Mouse (Mus musculus) MEL (cell line): Measurements from ENCODE around the gene Laptm4a. TPM values are rescaled to one million over a fixed set of nuclear protein-coding genes. Genes with fewer than 3 reads are reported as not detected.

ENCODE experiments used
- DNase-seq: peaks from one replicate; pipeline ENCODE4 v3.0.0; 2011; ENCODE audit warnings: low read depth, low spot score
- H3K27ac ChIP-seq: 2 replicates; pipeline ENCODE4 v1.5.1; 2012; ENCODE audit warnings: low read depth, mild to moderate bottlenecking, control low read depth, low read length, moderate library complexity; ENCODE audit not compliant: control insufficient read depth
- H3K27me3 ChIP-seq, 2 experiments: fragments of 150-350 bp in 1 of 2; sonication (generic) in 1 of 2; 2 replicates each; pipeline ENCODE4 v1.6.1; 2012; ENCODE audit warnings: low read length in 2 of 2, mild to moderate bottlenecking in 2 of 2, improper control_type of control experiment in 1 of 2, moderate library complexity in 1 of 2; ENCODE audit not compliant: insufficient read depth in 2 of 2, control insufficient read depth in 1 of 2
- H3K36me3 ChIP-seq, 2 experiments: 2 replicates each; pipeline ENCODE4 v1.6.1; 2012 to 2014; ENCODE audit warnings: low read length in 2 of 2, improper control_type of control experiment in 1 of 2, inconsistent platforms in 1 of 2, mild to moderate bottlenecking in 1 of 2; ENCODE audit not compliant: insufficient read depth in 2 of 2, control insufficient read depth in 1 of 2
- H3K4me1 ChIP-seq, 2 experiments: fragments of 150-350 bp in 1 of 2; sonication (generic) in 1 of 2; 2 replicates each; pipeline ENCODE4 v1.6.1; 2012; ENCODE audit warnings: low read length in 2 of 2, improper control_type of control experiment in 1 of 2, mild to moderate bottlenecking in 1 of 2; ENCODE audit not compliant: insufficient read depth in 2 of 2, control insufficient read depth in 1 of 2
- H3K4me3 ChIP-seq, 2 experiments: fragments of 150-350 bp in 1 of 2; sonication (generic) in 1 of 2; 2 replicates each; pipeline ENCODE4 v1.5.1; 2012; ENCODE audit warnings: low read depth in 2 of 2, low read length in 2 of 2, mild to moderate bottlenecking in 2 of 2, moderate library complexity in 2 of 2, control low read depth in 1 of 2, improper control_type of control experiment in 1 of 2; ENCODE audit not compliant: control insufficient read depth in 1 of 2, insufficient read depth in 1 of 2
- H3K79me2 ChIP-seq: 2 replicates; pipeline ENCODE4 v1.6.1; 2012; ENCODE audit warnings: mild to moderate bottlenecking, low read length, moderate library complexity; ENCODE audit not compliant: control insufficient read depth, poor library complexity, insufficient read depth
- H3K9ac ChIP-seq: 2 replicates; pipeline ENCODE4 v1.6.1; 2012; ENCODE audit warnings: low read depth, mild to moderate bottlenecking, control low read depth, low read length, moderate library complexity; ENCODE audit not compliant: control insufficient read depth, poor library complexity, severe bottlenecking
- H3K9me3 ChIP-seq: fragments of 150-350 bp; sonication (generic); replicated peaks from 2 replicates; pipeline ENCODE4 v1.6.1; 2012; ENCODE audit warnings: mild to moderate bottlenecking, low read length, improper control_type of control experiment, moderate library complexity; ENCODE audit not compliant: insufficient read depth
- CHD2 ChIP-seq: IDR thresholded peaks from 2 replicates; pipeline ENCODE4 v1.6.1; 2011; ENCODE audit warnings: low read length, improper control_type of control experiment
- CTCF ChIP-seq, 3 experiments: IDR thresholded peaks in 2 of 3; conservative IDR thresholded peaks in 1 of 3; 2 replicates each; pipeline ENCODE4 v1.5.1; 2011 to 2012; ENCODE audit warnings: low read length in 3 of 3, low read depth in 2 of 3, mild to moderate bottlenecking in 2 of 3, improper control_type of control experiment in 1 of 3, inconsistent platforms in 1 of 3, mixed read lengths in 1 of 3, moderate library complexity in 1 of 3; ENCODE audit not compliant: control insufficient read depth in 1 of 3, insufficient read depth in 1 of 3, poor library complexity in 1 of 3, severe bottlenecking in 1 of 3
- polyA plus RNA-seq, 2 experiments: library from polyadenylated mRNA; stranded (reverse) in 1 of 2; unstranded in 1 of 2; fragments of >175 nt in 1 of 2; fragments of >200 nt in 1 of 2; gene quantifications; 2 replicates each; pipeline versions ENCODE4 v1.2.1 to v1.2.4; 2012; ENCODE audit warnings: low replicate concordance in 2 of 2, low read depth in 1 of 2; ENCODE audit not compliant: insufficient read length in 2 of 2, insufficient read depth in 1 of 2, missing spikeins in 1 of 2
- total RNA-seq: library from RNA; depleted of rRNA; stranded (reverse); fragments of 300-350 nt; gene quantifications from 2 replicates; pipeline ENCODE4 v1.2.3, GENCODE M21; 2012; rRNA removed

The Laptm4a gene
- total and polyA plus RNA-seq, 3 experiments = 49.0 to 49.7 TPM; not detected in 1

DNA sequence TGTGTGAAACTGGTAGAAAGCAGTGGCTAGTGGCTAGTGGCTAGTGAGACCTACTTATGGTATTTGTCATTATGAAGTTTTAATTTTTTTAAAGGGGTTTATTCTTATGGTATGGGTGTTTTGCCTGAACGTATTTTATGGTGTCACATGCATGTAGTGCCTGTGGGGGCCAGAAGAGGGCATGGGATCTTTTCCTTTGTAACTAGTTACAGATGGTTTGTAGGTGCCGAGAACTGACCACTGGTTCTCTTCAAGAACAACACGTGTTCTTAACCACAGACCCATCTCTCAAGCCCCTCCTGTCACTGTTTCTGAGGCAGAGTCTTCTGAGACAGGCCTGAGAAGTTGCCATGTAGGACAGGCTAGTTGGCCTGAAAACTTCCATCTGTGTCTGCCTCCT lies 53.6 kb downstream of the Laptm4a start:
- TF ChIP-seq CTCF (IDR thresholded peaks at IDR 0.05 in 2 of 3, conservative IDR thresholded peaks at IDR 0.05 in 1 of 3; ENCODE audit: control insufficient read depth in 1 of 3, insufficient read depth in 1 of 3, low read depth in 2 of 3, low read length in 3 of 3, poor library complexity in 1 of 3, severe bottlenecking in 1 of 3) (peak in 1 of 3 experiments; percentile 16; a peak in 2 of 6 replicates), CHD2 (no peak)
- peaks cover 2 to 8% of the 10 kb centered on the region in 2 experiments; a peak in 3 of 4 replicates for H3K4me1 ChIP-seq
- H3K27me3 ChIP-seq = peaks cover 0 to 5% of the 10 kb centered on the region in 2 experiments; a peak in 2 of 4 replicates
- no peak overlapping the region for H3K9ac ChIP-seq
- H3K79me2 ChIP-seq = no peaks in the 10 kb centered on the region; the same call in 1 of the 2 replicates
- no peak overlapping the region for H3K27ac ChIP-seq
- DNase-seq = peak; percentile 37
- H3K4me3 ChIP-seq = no peak overlapping the region; a peak in 1 of 4 replicates
- no peaks in the 10 kb centered on the region for H3K9me3 ChIP-seq
- H3K36me3 ChIP-seq = no peaks in the 10 kb centered on the region

Other genes with a start within 250 kb of the Laptm4a start
- 62.9 and 67.7 TPM in 2 replicates for gene Pum2, start 247.5 kb upstream of the Laptm4a start, total RNA-seq
- gene Pum2, start 247.5 kb upstream of the Laptm4a start, polyA plus RNA-seq = 100 to 1,000 TPM in 1 of 2 experiments, 10 to 100 TPM in 1; 87.8 to 140 TPM
- 25.3 and 32.3 TPM in 2 replicates for gene Sdc1, start 150.3 kb upstream of the Laptm4a start, total RNA-seq
- gene Sdc1, start 150.3 kb upstream of the Laptm4a start, polyA plus RNA-seq = 10 to 100 TPM in 1 of 2 experiments, not detected in 1; 33.6 TPM
- gene Matn3, start 26.3 kb downstream of the Laptm4a start, total RNA-seq = not detected in 2 replicates
- not detected for gene Matn3, start 26.3 kb downstream of the Laptm4a start, polyA plus RNA-seq
- 5.1 and 5.7 TPM in 2 replicates for gene Wdr35, start 52.2 kb downstream of the Laptm4a start, total RNA-seq
- gene Wdr35, start 52.2 kb downstream of the Laptm4a start, polyA plus RNA-seq = 1 to 10 TPM in 1 of 2 experiments, not detected in 1; 5.9 TPM
- 6.7 and 7.3 TPM in 2 replicates for gene Ttc32, start 108.3 kb downstream of the Laptm4a start, total RNA-seq
- gene Ttc32, start 108.3 kb downstream of the Laptm4a start, polyA plus RNA-seq = 1 to 10 TPM in 1 of 2 experiments, not detected in 1; 7.4 TPM